Mouse (Mus musculus) left cerebral cortex, adult 18-20 months (tissue): ENCODE measurements at regions not wholly inside any gene's neighbourhood (a gene's known extent, or its start where the extent isn't known, plus 50 kb on each side); places are given as distances from the start of the nearest gene placed in this dataset.
"Not testable (repeated sequence)": the region's sequence is repeated elsewhere in the genome, so short reads cannot be mapped to it uniquely, and the experiment has no call there.

Experiments
- DNase-seq, 2 experiments: peaks; one replicate each; pipeline ENCODE4 v3.0.0; 2021 to 2022; ENCODE audit warnings: low spot score in 2 of 2, mixed read lengths in 1 of 2

GRCm38 (mm10) chr15:19242962-19243361 lies 424.2 kb downstream of the Cdh10 start:
- not testable (repeated sequence) for DNase-seq

DNA sequence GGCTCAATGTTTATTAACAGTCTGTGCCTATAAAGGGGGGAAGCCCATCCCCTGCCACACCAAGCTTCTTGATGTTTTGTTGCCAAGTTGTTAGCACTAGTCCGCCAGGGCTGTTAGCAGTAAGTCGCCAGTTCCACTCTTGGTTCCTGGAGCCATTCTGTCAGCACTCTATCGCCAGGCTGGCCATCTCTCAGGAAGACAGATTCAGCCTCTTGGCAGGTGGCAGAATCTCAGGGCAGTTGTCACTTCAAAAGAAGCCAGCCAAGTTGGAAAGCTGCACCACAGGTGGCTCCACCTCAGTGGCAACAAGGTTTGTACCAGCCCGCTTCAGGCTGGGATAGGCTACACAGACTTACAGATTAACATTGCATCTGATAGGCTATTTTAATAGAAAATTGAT lies 428.7 kb downstream of the Cdh10 start:
- no peak for DNase-seq

DNA sequence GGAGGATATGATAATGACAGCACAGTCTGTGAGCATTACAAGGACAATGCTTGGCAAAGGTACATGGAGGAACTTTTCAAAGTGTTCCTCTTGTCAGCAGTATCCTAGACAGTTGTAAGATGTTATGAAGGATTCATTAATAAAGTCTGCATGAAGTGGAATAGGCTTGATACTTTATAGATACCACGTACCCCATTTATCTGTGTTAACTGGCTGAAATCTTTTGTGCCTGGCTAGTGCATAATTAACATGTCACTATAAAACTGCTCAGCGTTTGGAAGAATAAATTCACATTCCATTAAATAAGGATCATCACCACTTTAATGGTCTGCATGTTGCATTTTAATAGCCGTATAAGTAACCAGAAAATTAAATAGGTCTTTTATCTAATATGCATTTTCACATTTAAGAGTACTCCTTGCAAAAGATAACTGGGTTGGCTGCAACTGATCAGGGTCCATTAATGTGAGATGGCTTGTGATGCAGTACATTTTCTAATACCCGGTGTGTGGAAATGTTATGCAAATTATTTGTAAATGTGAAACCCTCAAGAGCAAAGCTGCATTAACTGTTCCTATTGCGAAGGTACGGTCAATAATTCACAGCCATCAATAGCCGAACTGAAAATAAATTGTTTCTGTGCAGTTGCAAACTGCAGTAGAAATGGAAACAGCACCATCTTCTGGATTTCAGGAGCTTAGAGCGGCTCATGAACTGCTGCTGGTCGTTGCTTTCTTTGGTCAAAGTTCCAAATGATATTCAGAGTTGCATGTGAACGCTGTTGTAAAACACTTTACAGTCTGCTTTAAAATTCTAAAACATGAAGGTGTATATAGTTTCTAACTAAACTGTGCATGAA lies 457.4 kb downstream of the Cdh10 start:
- DNase-seq: peak in 1 of 2 experiments; percentile 20

- DNase-seq: no peak
These were observed 497.6 kb downstream of the Cdh10 start for GRCm38 (mm10) chr15:19316380-19316779.

DNA sequence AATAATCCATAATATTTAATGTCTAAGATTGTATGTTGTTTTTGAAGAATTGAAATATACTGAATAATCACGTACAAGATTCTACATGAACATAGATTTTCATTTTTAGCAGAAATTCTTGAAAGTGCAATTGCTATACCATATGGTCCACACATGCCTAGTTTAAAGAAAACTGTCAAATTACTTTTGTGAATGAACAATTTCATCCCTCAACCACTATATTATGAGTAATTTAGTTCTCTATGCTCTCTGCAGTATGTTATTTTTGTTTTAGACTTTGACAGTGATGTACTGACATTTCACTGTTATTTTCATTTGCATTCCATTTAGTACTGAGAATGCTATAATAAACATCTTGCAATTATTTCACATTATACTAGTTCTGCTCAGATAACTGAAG lies 537.6 kb downstream of the Cdh10 start:
- DNase-seq: no peak

- DNase-seq: peak; percentile 40 to 43
These were observed 541.9 kb downstream of the Cdh10 start for GRCm38 (mm10) chr15:19360650-19361049.

DNA sequence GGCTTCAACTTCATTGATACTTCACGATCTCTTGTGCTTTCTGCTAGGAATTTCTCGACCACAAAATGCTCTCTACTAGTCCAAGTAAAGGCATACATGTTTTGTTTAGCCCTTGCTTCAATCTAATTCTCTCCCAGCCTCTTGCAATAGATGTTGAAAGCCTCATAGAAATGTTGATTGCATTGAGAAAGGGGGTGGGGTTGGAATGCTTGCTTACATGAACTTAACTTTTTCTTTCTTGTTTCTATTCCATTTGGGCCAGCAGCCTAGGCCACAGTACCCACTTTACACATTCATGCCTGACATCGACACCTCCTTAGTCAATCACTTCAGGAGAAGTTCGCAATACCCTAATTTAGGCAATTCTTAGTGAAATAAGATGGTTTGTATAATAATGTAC lies 571.2 kb downstream of the Cdh10 start:
- no peak for DNase-seq

DNA sequence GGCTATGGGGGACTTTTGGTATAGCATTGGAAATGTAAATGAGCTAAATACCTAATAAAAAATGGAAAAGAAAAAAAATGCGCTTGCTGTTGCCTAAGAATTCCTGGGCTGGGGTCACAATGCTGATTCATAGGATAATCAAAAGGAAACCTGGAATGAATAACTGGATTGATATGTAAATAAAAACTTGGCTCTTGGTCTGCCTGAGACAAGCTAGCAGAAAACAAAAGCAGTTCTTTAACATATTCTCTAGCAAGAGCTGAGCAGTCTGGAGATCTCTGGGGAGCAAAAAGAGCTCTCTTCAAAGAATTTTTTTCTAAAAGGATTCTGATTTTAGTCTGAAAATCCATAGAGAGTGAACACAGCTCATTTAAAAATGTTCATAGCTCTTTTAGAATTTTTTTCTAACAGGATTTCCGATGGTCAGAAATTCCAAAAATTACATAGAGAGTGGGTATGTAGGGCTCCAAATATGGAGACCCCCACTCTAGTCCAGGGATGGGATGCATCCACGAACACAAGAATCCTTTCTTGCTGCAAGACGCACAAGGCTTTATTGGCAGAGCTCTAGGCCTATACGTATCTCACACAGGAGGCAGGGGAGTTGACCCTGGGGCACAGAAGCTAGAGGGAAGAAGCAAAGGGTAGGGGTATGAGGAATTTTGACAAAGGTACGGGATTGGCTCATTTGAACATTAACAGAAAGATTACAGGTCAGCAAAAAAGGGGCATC lies 572.7 kb downstream of the Cdh10 start:
- no peak for DNase-seq

DNA sequence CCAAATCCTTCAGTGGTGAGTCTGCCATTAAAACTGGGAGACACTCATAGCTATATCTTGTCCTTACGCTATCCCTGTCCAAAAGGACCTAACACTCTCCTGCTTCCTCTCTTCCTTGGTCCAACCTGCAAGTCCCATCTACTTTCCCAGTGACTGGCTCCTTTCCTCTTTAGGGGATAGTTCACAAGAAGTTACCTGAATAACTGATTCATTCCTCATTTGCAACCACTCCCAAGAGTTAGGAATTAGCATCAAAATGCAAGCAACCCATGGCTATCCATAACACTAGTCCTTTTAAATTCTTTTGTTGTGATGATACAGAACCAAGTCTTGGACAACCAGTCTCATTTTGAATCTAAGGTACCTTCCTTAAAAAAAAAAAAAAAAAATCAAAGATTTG lies 576.9 kb downstream of the Cdh10 start:
- DNase-seq: no peak
